ENCODE assay signal across 9 mouse cellular contexts in genomic region chr12:86103391-86103790, GRCm38 (mm10). TPM values are rescaled to one million over a fixed set of nuclear protein-coding genes. Genes with fewer than 3 reads are reported as not detected.
DNase-seq lines count a peak whose midpoint lies in the region; ATAC-seq and TF ChIP-seq lines count a peak whose summit lies in the region.
"Had no signal": no experiment of that assay in that cellular context is flagged by ENCODE, and none has a peak within 500 bp of the region (broad histone marks: within the 10 kb centered on the region; RNA-seq: fewer than 3 reads in every experiment).

No protein-coding gene starts in this region.

- no peak for DNase-seq in heart, adult 11 months
- DNase-seq in brain, adult 2 months (ENCODE audit: low read depth, low spot score): peak; percentile 90
- no peak for DNase-seq in forebrain, postnatal 0 days
- peak; percentile 36 for DNase-seq in lung, postnatal 10 days
- no peak for DNase-seq in gastrocnemius, postnatal 14 days
- DNase-seq: gastrocnemius, postnatal 36 days; liver had no signal

- H3K36me3 ChIP-seq in heart, embryonic 15.5 days: no peaks in the 10 kb centered on the region
- H3K36me3 ChIP-seq in forebrain, postnatal 0 days (ENCODE audit: insufficient read depth): no peaks in the 10 kb centered on the region

- peaks cover 47% of the 10 kb centered on the region for H3K4me1 ChIP-seq in heart, embryonic 15.5 days (replicated peaks)
- H3K4me1 ChIP-seq in forebrain, postnatal 0 days (ENCODE audit: insufficient read depth): peaks cover 11% of the 10 kb centered on the region; the same call in 1 of the 2 replicates

- H3K27ac ChIP-seq in heart, embryonic 15.5 days: peak overlapping the region; percentile 97
- no peak overlapping the region for H3K27ac ChIP-seq in forebrain, postnatal 0 days (ENCODE audit: low read depth, low read length)

- H3K9me3 ChIP-seq in heart, embryonic 15.5 days (replicated peaks): no peaks in the 10 kb centered on the region
- no peaks in the 10 kb centered on the region for H3K9me3 ChIP-seq in forebrain, postnatal 0 days (ENCODE audit: low read length)

- no peak overlapping the region for H3K4me3 ChIP-seq in heart, embryonic 15.5 days
- H3K4me3 ChIP-seq in forebrain, postnatal 0 days (ENCODE audit: low read depth, low read length): no peak overlapping the region

- intact Hi-C loops in gastrocnemius, postnatal 14 days (cut with DNase I; ENCODE audit: low total_unique reads): no loop called here

- H3K9ac ChIP-seq in heart, embryonic 15.5 days: peak overlapping the region; percentile 42
- H3K9ac ChIP-seq in forebrain, postnatal 0 days: peak overlapping the region; percentile 6; the same call in 1 of the 2 replicates

- H3K4me2 ChIP-seq in heart, embryonic 15.5 days: peak overlapping the region; percentile 30; the same call in 1 of the 2 replicates
- no peak overlapping the region for H3K4me2 ChIP-seq in forebrain, postnatal 0 days (ENCODE audit: low read depth)

- WGBS in heart, embryonic 15.5 days: 53% methylated on average over 11 of the region's 11 CpGs
- 15% methylated on average over 11 of the region's 11 CpGs for WGBS in forebrain, postnatal 0 days

- no peak for TF ChIP-seq CTCF in forebrain, postnatal 0 days (IDR thresholded peaks at IDR 0.05; ENCODE audit: low read depth)

- H3K27me3 ChIP-seq in heart, embryonic 15.5 days: no peaks in the 10 kb centered on the region
- no peaks in the 10 kb centered on the region for H3K27me3 ChIP-seq in forebrain, postnatal 0 days (ENCODE audit: insufficient read depth, low read length)

- ATAC-seq in heart, embryonic 15.5 days (replicated peaks; ENCODE audit: insufficient number of reproducible peaks, insufficient read depth, low FRiP score, low read depth): no peak
- ATAC-seq in forebrain, postnatal 0 days: 0 out of 2 replicates have a peak, but pooled peaks have one; percentile 32
- no peak for ATAC-seq in activated CD4-positive, CD25-positive, alpha-beta regulatory T cell, adult 4 months

RNA-seq across cellular contexts. Expression of gene Ift43, which starts 21.1 kb away (rescaled TPM):
- polyA plus RNA-seq in heart, embryonic 15.5 days (2015; fragmentation: Nextera tagmentation; extraction: Ambion mirVana): 106 and 130 TPM in 2 replicates
- total RNA-seq in forebrain, postnatal 0 days (2014; rRNA removed): 12.9 and 19.5 TPM in 2 replicates
- polyA plus RNA-seq in forebrain, postnatal 0 days (2015; fragmentation: Nextera tagmentation; extraction: Ambion mirVana): 33.9 and 35.3 TPM in 2 replicates
- 1 to 10 TPM; 3.3 to 7.1 TPM for polyA plus RNA-seq in activated CD4-positive, CD25-positive, alpha-beta regulatory T cell, adult 4 months (2017; shearing (Covaris generic))
- total RNA-seq in gastrocnemius, postnatal 14 days (2021): 10 to 100 TPM; 11.9 to 13.4 TPM

RNA-seq across cellular contexts. Expression of gene Tgfb3, which starts 24.6 kb away (rescaled TPM):
- polyA plus RNA-seq in heart, embryonic 15.5 days (2015; fragmentation: Nextera tagmentation; extraction: Ambion mirVana): 22.2 and 31.9 TPM in 2 replicates
- 6.5 and 7.3 TPM in 2 replicates for total RNA-seq in forebrain, postnatal 0 days (2014; rRNA removed)
- polyA plus RNA-seq in forebrain, postnatal 0 days (2015; fragmentation: Nextera tagmentation; extraction: Ambion mirVana): 5.3 and 6.8 TPM in 2 replicates
- 1 to 10 TPM; 1.2 TPM for polyA plus RNA-seq in activated CD4-positive, CD25-positive, alpha-beta regulatory T cell, adult 4 months (2017; shearing (Covaris generic))
- total RNA-seq in gastrocnemius, postnatal 14 days (2021): 10 to 100 TPM; 25.6 to 31.7 TPM

Comparison
In these comparisons a context has a peak if more than half of its experiments do, and no peak if none do; other contexts are left out.
1. DNase-seq: peak in brain, adult 2 months (single experiment) and lung, postnatal 10 days (single experiment); none in heart, adult 11 months (single experiment), forebrain, postnatal 0 days (single experiment) and gastrocnemius, postnatal 14 days (single experiment).